Mouse (Mus musculus): Measurements from ENCODE around the gene Vwa3b.

The Vwa3b gene

GRCm38 (mm10) chr1:37063053-37063452 is 36.7 kb downstream of the Vwa3b start:
- no peak for DNase-seq (ENCODE audit: low read depth, low spot score)

- DNase-seq (ENCODE audit: low read depth, low spot score): peak; percentile 49
These were observed 37.4 kb downstream of the Vwa3b start for GRCm38 (mm10) chr1:37063841-37064240.

DNA sequence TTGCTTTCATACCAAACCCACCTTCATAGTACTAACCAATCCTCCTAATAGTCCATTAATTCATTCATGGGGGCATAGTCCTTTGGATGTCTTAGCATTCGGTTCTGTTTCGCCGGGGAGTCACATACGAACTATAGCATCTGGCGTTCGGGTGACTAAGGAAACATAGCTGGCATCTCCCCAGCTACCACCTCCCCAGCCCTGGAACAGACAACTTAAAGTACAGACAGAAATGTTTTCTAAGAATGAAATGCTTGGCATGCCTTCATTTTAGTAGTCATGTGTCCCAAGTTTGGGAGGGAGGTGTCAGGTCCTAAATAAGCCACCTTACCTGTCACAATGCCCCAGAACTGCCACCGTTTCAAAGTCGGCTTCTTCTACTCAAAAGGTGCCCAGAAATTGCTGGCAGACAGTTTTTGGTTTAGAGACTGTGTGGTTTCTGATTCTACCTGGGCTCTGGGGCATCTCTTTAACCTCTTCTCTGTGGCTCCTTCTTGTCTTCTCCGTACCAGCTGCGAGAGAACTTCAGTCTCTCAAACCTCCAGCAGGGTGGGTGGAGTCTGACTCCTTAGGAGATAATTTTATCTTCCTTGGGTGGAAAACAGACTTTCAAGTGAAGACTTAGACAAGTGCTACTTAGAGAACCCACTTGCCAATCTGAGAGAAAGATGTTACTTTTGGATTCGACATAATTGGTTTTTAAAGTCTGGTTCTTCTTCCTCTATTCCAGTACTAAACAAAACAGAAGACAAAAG is 39.4 kb downstream of the Vwa3b start:
- no peak for DNase-seq (ENCODE audit: low read depth, low spot score)

GRCm38 (mm10) chr1:37075759-37076158 is 49.4 kb downstream of the Vwa3b start:
- no peak for DNase-seq (ENCODE audit: low read depth, low spot score)

GRCm38 (mm10) chr1:37077266-37077665 is 50.9 kb downstream of the Vwa3b start:
- no peak for DNase-seq (ENCODE audit: low read depth, low spot score)

GRCm38 (mm10) chr1:37077955-37078549 is 51.7 kb downstream of the Vwa3b start:
- no peak for DNase-seq (ENCODE audit: low read depth, low spot score)

GRCm38 (mm10) chr1:37080442-37080841 is 54.0 kb downstream of the Vwa3b start:
- no peak for DNase-seq (ENCODE audit: low read depth, low spot score)

- no peak for DNase-seq (ENCODE audit: low read depth, low spot score)
These were observed 55.2 kb downstream of the Vwa3b start for GRCm38 (mm10) chr1:37081376-37082214.

GRCm38 (mm10) chr1:37082215-37082464 is 55.7 kb downstream of the Vwa3b start:
- no peak for DNase-seq (ENCODE audit: low read depth, low spot score)

- DNase-seq (ENCODE audit: low read depth, low spot score): no peak
These were observed 57.7 kb downstream of the Vwa3b start for GRCm38 (mm10) chr1:37084075-37084474.

DNA sequence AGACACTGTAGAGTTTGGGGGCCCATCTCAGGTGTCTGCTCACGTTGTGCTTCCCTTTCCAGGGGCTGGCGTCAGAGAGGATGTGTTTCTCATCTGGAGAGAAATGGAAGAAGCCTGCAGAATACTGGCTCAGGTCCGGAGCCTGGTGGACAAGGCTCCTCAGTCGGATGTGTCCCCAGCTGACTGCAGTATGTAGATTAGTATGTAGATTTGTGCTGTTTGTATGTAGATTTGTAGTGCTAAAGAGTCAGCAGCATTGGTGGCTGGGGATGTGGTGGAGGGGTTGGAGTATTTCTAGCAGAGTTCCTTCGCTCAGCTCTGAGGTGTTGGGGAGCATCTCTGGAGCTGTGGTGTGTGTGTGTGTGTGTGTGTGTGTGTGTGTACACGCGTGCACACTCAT is 58.8 kb downstream of the Vwa3b start:
- no peak for DNase-seq (ENCODE audit: low read depth, low spot score)

DNA sequence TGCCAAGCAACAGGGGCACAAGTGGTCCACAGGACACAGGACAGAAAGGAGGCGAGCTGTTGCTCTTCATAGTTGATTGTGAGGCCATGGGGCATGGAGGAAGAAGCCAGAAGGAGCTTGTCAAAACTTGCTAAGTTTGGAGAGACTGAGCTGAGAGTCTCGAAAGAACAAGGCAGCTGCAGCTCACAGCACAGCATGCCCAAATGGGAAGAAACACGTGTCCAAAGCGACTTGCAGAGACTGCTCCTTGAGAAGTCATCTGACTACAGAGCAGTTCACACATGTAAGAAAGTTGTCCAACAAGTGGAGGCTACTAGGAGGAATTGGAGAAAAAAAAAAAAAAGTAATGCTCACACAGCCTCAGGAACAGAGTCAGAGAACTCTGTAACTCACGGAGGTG is 62.8 kb downstream of the Vwa3b start:
- no peak for DNase-seq (ENCODE audit: low read depth, low spot score)

DNA sequence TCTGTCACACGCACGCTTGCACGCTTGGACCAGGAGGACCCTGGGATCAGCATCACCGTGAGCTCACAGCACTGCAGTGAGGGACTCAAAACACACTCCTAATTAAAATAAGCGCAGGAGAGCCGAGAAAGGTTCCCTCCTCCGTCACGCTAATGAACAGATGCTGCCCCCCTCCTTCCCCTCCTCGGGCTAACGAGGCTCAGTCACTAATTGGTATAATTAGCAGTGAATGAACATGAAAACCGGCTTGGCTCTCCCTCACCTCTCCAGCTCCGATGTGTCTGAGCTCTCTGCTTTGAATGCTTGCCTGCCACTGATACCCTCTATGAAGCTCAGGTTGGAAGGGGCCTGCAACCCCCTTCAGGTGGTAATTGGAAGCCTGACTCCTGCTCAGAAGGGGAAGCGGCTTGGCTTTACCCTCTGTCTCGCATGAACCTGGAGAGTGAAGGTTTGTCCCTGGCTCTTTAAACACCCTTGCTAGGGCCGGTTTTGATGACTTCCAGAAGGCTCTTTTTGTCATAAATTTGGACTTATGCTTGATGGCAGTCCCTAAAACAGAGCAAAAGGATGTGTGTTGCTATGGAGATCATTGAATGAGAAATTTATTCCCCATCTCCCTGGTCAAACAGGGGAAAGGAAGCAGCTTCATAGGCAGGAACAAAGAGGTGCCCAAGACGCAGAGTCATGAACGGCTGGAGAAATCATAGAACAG is 71.1 kb downstream of the Vwa3b start:
- DNase-seq (ENCODE audit: low read depth, low spot score): no peak

- no peak for DNase-seq (ENCODE audit: low read depth, low spot score)
These were observed 71.7 kb downstream of the Vwa3b start for GRCm38 (mm10) chr1:37098094-37098555.

- no peak for DNase-seq (ENCODE audit: low read depth, low spot score)
These were observed 74.0 kb downstream of the Vwa3b start for GRCm38 (mm10) chr1:37100361-37100760.

DNA sequence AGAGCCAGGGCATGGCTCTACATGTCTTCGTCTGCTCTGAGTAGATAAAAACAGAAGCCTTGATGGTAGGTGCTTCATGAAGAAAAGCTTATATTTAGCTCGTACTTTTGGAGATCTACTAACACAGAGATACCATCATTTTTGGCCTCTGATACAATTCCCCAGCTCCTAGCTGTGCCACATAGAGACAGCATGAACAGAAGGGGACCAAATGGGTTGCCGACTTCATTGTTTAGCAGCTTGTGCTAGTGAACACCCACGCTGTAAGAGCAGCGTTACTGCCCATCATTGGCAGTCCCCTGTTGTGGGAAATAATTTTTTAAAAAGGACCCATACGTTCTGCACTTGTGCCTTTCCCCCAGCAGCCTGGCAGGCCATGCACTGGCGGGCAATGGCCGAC is 74.6 kb downstream of the Vwa3b start:
- DNase-seq (ENCODE audit: low read depth, low spot score): no peak

- no peak for DNase-seq (ENCODE audit: low read depth, low spot score)
These were observed 75.3 kb downstream of the Vwa3b start for GRCm38 (mm10) chr1:37101717-37102116.

DNA sequence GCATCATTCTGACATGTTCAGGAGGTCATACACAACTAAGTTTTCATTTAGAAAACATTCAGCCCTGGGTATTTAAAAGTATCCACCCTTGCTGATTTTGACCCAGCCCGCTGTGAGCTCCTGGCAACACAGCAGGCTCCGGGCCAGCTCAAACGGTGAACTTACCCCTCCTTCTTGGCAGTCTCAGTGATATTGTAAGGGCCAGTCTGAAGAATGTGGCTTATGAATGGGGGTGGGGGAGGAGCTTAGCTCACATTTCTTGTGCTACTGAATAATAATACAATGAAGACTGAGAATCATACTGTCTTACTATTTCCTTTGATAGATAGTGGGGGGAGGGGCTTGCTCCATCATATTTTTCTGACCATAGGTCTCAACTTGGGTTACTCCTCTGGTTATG is 78.8 kb downstream of the Vwa3b start:
- no peak for DNase-seq (ENCODE audit: low read depth, low spot score)

DNA sequence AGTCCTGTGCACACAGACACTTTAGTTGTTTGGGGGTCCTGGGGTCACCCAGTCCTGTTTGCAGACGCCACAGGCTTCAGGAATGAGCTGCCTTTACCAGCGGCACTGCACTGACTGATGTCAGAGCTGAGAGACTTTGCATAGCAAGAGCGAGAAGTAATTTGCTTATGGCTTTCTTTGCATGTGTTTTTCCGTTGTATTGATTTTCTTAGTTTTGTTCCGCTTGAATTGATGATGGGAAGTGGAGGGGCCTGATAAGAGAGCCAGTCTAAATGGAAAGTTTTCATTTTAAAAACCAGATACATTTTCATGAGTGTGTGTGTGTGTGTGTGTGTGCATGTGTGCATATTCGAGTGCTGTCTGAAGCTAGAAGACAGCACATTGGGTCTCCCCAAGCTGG is 87.4 kb downstream of the Vwa3b start:
- DNase-seq (ENCODE audit: low read depth, low spot score): no peak

GRCm38 (mm10) chr1:37115847-37116246 is 89.5 kb downstream of the Vwa3b start:
- DNase-seq (ENCODE audit: low read depth, low spot score): no peak

- no peak for DNase-seq (ENCODE audit: low read depth, low spot score)
These were observed 90.2 kb downstream of the Vwa3b start for GRCm38 (mm10) chr1:37116574-37116973.

- no peak for DNase-seq (ENCODE audit: low read depth, low spot score)
These were observed 91.6 kb downstream of the Vwa3b start for GRCm38 (mm10) chr1:37117964-37118363.
